ENCODE assay signal across 21 mouse cellular contexts in genomic region chr3:138162553-138163183, GRCm38 (mm10). TPM values are rescaled to one million over a fixed set of nuclear protein-coding genes. Genes with fewer than 3 reads are reported as not detected.
DNase-seq lines count a peak whose midpoint lies in the region; ATAC-seq lines count a peak whose summit lies in the region.
"Had no signal": no experiment of that assay in that cellular context is flagged by ENCODE, and none has a peak within 500 bp of the region (broad histone marks: within the 10 kb centered on the region; RNA-seq: fewer than 3 reads in every experiment).

No protein-coding gene starts in this region.

- H3K9ac ChIP-seq in forebrain, embryonic 16.5 days (replicated peaks; ENCODE audit: low read depth, low read length): no peak overlapping the region
- no peak overlapping the region for H3K9ac ChIP-seq in neural tube, embryonic 11.5 days (ENCODE audit: low read length)
- H3K9ac ChIP-seq: hindbrain, embryonic 12.5 days; liver, postnatal 0 days had no signal

- 0 out of 2 replicates have a peak overlapping the region, but pooled peaks have one; percentile 20 for H3K27ac ChIP-seq in forebrain, embryonic 10.5 days
- no peak overlapping the region for H3K27ac ChIP-seq in forebrain, embryonic 16.5 days (ENCODE audit: low read length)
- no peak overlapping the region for H3K27ac ChIP-seq in neural tube, embryonic 11.5 days (ENCODE audit: low read depth, low read length)
- H3K27ac ChIP-seq: hindbrain, embryonic 12.5 days; kidney, postnatal 0 days had no signal

- no peak overlapping the region for H3K4me3 ChIP-seq in forebrain, embryonic 10.5 days
- H3K4me3 ChIP-seq in forebrain, embryonic 16.5 days (replicated peaks; ENCODE audit: low read length): no peak overlapping the region
- H3K4me3 ChIP-seq in neural tube, embryonic 11.5 days (ENCODE audit: low read depth, low read length): no peak overlapping the region
- H3K4me3 ChIP-seq: hindbrain, embryonic 12.5 days had no signal

- 59% methylated on average over 4 of the region's 4 CpGs for WGBS in forebrain, embryonic 10.5 days
- 59% methylated on average over 4 of the region's 4 CpGs for WGBS in forebrain, embryonic 16.5 days
- WGBS in neural tube, embryonic 11.5 days: 66% methylated on average over 4 of the region's 4 CpGs

- no peak overlapping the region for H3K4me2 ChIP-seq in forebrain, embryonic 16.5 days (ENCODE audit: low read length)
- H3K4me2 ChIP-seq in neural tube, embryonic 11.5 days (ENCODE audit: low read depth): no peak overlapping the region
- H3K4me2 ChIP-seq: hindbrain, embryonic 12.5 days had no signal

- H3K27me3 ChIP-seq in forebrain, embryonic 10.5 days (ENCODE audit: poor library complexity, severe bottlenecking): no peaks in the 10 kb centered on the region
- H3K27me3 ChIP-seq in forebrain, embryonic 16.5 days (replicated peaks; ENCODE audit: control insufficient read depth, insufficient read depth, low read length): no peaks in the 10 kb centered on the region
- no peaks in the 10 kb centered on the region for H3K27me3 ChIP-seq in neural tube, embryonic 11.5 days (ENCODE audit: control insufficient read depth, insufficient read depth, low read length)
- H3K27me3 ChIP-seq: hindbrain, embryonic 12.5 days had no signal

- H3K4me1 ChIP-seq in forebrain, embryonic 10.5 days: peaks cover 5% of the 10 kb centered on the region
- no peaks in the 10 kb centered on the region for H3K4me1 ChIP-seq in forebrain, embryonic 16.5 days (replicated peaks; ENCODE audit: control insufficient read depth, insufficient read depth, low read length)
- H3K4me1 ChIP-seq in neural tube, embryonic 11.5 days (ENCODE audit: control insufficient read depth, insufficient read depth, low read length): no peaks in the 10 kb centered on the region
- H3K4me1 ChIP-seq: hindbrain, embryonic 12.5 days had no signal

- ATAC-seq in forebrain, embryonic 16.5 days: no peak
- peak; percentile 50; the same call in 1 of the 2 replicates for ATAC-seq in neural tube, embryonic 11.5 days (ENCODE audit: insufficient read depth, low FRiP score, low TSS enrichment)
- ATAC-seq in megakaryocyte-erythroid progenitor cell, adult 5-6 weeks (replicated peaks; ENCODE audit: low FRiP score, low TSS enrichment, poor library complexity, severe bottlenecking): 0 out of 2 replicates have a peak, but pooled peaks have one; percentile 26
- ATAC-seq: intestine, embryonic 16.5 days; liver, postnatal 0 days had no signal

- no peak for DNase-seq in forebrain, embryonic 10.5 days (ENCODE audit: extremely low spot score, low spot score)
- DNase-seq in neural tube, embryonic 11.5 days (ENCODE audit: low spot score): no peak
- DNase-seq in neural tube, embryonic 10.5 days (ENCODE audit: extremely low spot score, low spot score): no peak
- peak; percentile 54 for DNase-seq in ZHBTc4 (ENCODE audit: low read depth, low spot score)
- no peak for DNase-seq in adrenal gland, postnatal 25 days
- DNase-seq in gastrocnemius, adult 8-10 months (ENCODE audit: low spot score in 2 of 2): no peak
- DNase-seq: B cell, adult 2 months; cerebellum, postnatal 36 days; liver, postnatal 0 days; lung, postnatal 4 days; right cerebral cortex, postnatal 25 days had no signal

- H3K36me3 ChIP-seq in forebrain, embryonic 10.5 days (replicated peaks): no peaks in the 10 kb centered on the region
- H3K36me3 ChIP-seq in forebrain, embryonic 16.5 days (ENCODE audit: control insufficient read depth, insufficient read depth): no peaks in the 10 kb centered on the region
- no peaks in the 10 kb centered on the region for H3K36me3 ChIP-seq in neural tube, embryonic 11.5 days (ENCODE audit: control insufficient read depth, insufficient read depth, low read length)
- H3K36me3 ChIP-seq: hindbrain, embryonic 12.5 days had no signal

- no peaks in the 10 kb centered on the region for H3K9me3 ChIP-seq in forebrain, embryonic 10.5 days
- H3K9me3 ChIP-seq in forebrain, embryonic 16.5 days (ENCODE audit: control insufficient read depth, low read length): no peaks in the 10 kb centered on the region
- H3K9me3 ChIP-seq in neural tube, embryonic 11.5 days (ENCODE audit: control insufficient read depth, low read length): no peaks in the 10 kb centered on the region
- H3K9me3 ChIP-seq: hindbrain, embryonic 12.5 days had no signal

RNA-seq across cellular contexts. Expression of gene Mttp, which starts 17.9 kb away (rescaled TPM):
- 11.1 and 11.4 TPM in 2 replicates for polyA plus RNA-seq in forebrain, embryonic 10.5 days (2016; fragmentation: Nextera tagmentation; extraction: Ambion mirVana)
- polyA plus RNA-seq in forebrain, embryonic 16.5 days (2015; fragmentation: Nextera tagmentation; extraction: Ambion mirVana): 8.2 and 8.7 TPM in 2 replicates
- 7.5 and 7.8 TPM in 2 replicates for polyA plus RNA-seq in neural tube, embryonic 11.5 days (2014; fragmentation: Nextera tagmentation; extraction: Ambion mirVana)
- total RNA-seq in megakaryocyte-erythroid progenitor cell, adult 5-6 weeks (2014; fragmentation: Nextera tagmentation): 1.2 and 3.3 TPM in 2 replicates
- 2.7 and 3.4 TPM in 2 replicates for total RNA-seq in megakaryocyte-erythroid progenitor cell, adult 5-6 weeks (2017)
- total RNA-seq in adrenal gland, postnatal 25 days (2021): 13.7 and 14.4 TPM in 2 replicates
- total RNA-seq in gastrocnemius, adult 8-10 months (2022): 1 to 10 TPM; 1.3 to 2.5 (median 1.5) TPM

RNA-seq across cellular contexts. Expression of gene Trmt10a, which starts 19.4 kb away (rescaled TPM):
- 19.7 and 20.1 TPM in 2 replicates for polyA plus RNA-seq in forebrain, embryonic 10.5 days (2016; fragmentation: Nextera tagmentation; extraction: Ambion mirVana)
- polyA plus RNA-seq in forebrain, embryonic 16.5 days (2015; fragmentation: Nextera tagmentation; extraction: Ambion mirVana): 7.2 and 7.3 TPM in 2 replicates
- polyA plus RNA-seq in neural tube, embryonic 11.5 days (2014; fragmentation: Nextera tagmentation; extraction: Ambion mirVana): 13.8 and 17.0 TPM in 2 replicates
- total RNA-seq in megakaryocyte-erythroid progenitor cell, adult 5-6 weeks (2014; fragmentation: Nextera tagmentation): 4.4 and 7.3 TPM in 2 replicates
- total RNA-seq in megakaryocyte-erythroid progenitor cell, adult 5-6 weeks (2017): 8.5 and 30.6 TPM in 2 replicates
- total RNA-seq in adrenal gland, postnatal 25 days (2021): 10.1 and 11.8 TPM in 2 replicates
- 1 to 10 TPM in 3 of 4 experiments, under 1 TPM in 1; 0.80 to 2.5 (median 2.1) TPM for total RNA-seq in gastrocnemius, adult 8-10 months (2022)

RNA-seq across cellular contexts. Expression of gene 4930579F01Rik, which starts 31.0 kb away (rescaled TPM):
- polyA plus RNA-seq in forebrain, embryonic 10.5 days (2016; fragmentation: Nextera tagmentation; extraction: Ambion mirVana): not detected in 2 replicates
- not detected in 2 replicates for polyA plus RNA-seq in forebrain, embryonic 16.5 days (2015; fragmentation: Nextera tagmentation; extraction: Ambion mirVana)
- not detected in 2 replicates for polyA plus RNA-seq in neural tube, embryonic 11.5 days (2014; fragmentation: Nextera tagmentation; extraction: Ambion mirVana)
- total RNA-seq in megakaryocyte-erythroid progenitor cell, adult 5-6 weeks (2014; fragmentation: Nextera tagmentation): not detected in 2 replicates
- total RNA-seq in megakaryocyte-erythroid progenitor cell, adult 5-6 weeks (2017): not detected in 2 replicates
- 0.24 TPM in 1 of 2 replicates, not detected in the other for total RNA-seq in adrenal gland, postnatal 25 days (2021)
- total RNA-seq in gastrocnemius, adult 8-10 months (2022): not detected
- total RNA-seq: adrenal gland, postnatal 4 days; layer of hippocampus, adult 8-10 months; left cerebral cortex, postnatal 10 days; MEL had no signal
- polyA plus RNA-seq: heart, embryonic 16.5 days; hindbrain, embryonic 12.5 days; liver, postnatal 0 days had no signal

RNA-seq across cellular contexts. Expression of gene Adh7, which starts 54.9 kb away (rescaled TPM):
- not detected in 2 replicates for polyA plus RNA-seq in forebrain, embryonic 10.5 days (2016; fragmentation: Nextera tagmentation; extraction: Ambion mirVana)
- 0.53 and 1.4 TPM in 2 replicates for polyA plus RNA-seq in forebrain, embryonic 16.5 days (2015; fragmentation: Nextera tagmentation; extraction: Ambion mirVana)
- 0.13 TPM in 1 of 2 replicates, not detected in the other for polyA plus RNA-seq in neural tube, embryonic 11.5 days (2014; fragmentation: Nextera tagmentation; extraction: Ambion mirVana)
- total RNA-seq in megakaryocyte-erythroid progenitor cell, adult 5-6 weeks (2014; fragmentation: Nextera tagmentation): not detected in 2 replicates
- not detected in 2 replicates for total RNA-seq in megakaryocyte-erythroid progenitor cell, adult 5-6 weeks (2017)
- 37.9 and 41.2 TPM in 2 replicates for total RNA-seq in adrenal gland, postnatal 25 days (2021)
- under 1 TPM; 0.12 to 0.88 (median 0.37) TPM for total RNA-seq in gastrocnemius, adult 8-10 months (2022)
- total RNA-seq: MEL had no signal
